Mouse (Mus musculus): Measurements from ENCODE around the gene Itpr1.

Itpr1 gene

GRCm38 (mm10) chr6:108325400-108325799 lies 112.5 kb downstream of the Itpr1 start:
- no peak for DNase-seq (ENCODE audit: low spot score)

GRCm38 (mm10) chr6:108325948-108326411 lies 113.1 kb downstream of the Itpr1 start:
- no peak for DNase-seq (ENCODE audit: low spot score)

- DNase-seq (ENCODE audit: low spot score) = no peak
Measured at GRCm38 (mm10) chr6:108326751-108327161, 113.9 kb downstream of the Itpr1 start.

- no peak for DNase-seq (ENCODE audit: low spot score)
Measured at GRCm38 (mm10) chr6:108327561-108327960, 114.7 kb downstream of the Itpr1 start.

GRCm38 (mm10) chr6:108328296-108328695 lies 115.4 kb downstream of the Itpr1 start:
- DNase-seq (ENCODE audit: low spot score) = no peak

- no peak for DNase-seq (ENCODE audit: low spot score)
Measured at GRCm38 (mm10) chr6:108330461-108330860, 117.6 kb downstream of the Itpr1 start.

GRCm38 (mm10) chr6:108331268-108331667 lies 118.4 kb downstream of the Itpr1 start:
- no peak for DNase-seq (ENCODE audit: low spot score)

- no peak for DNase-seq (ENCODE audit: low spot score)
Measured at GRCm38 (mm10) chr6:108334059-108334458, 121.2 kb downstream of the Itpr1 start.

GRCm38 (mm10) chr6:108335202-108335823 lies 122.4 kb downstream of the Itpr1 start:
- no peak for DNase-seq (ENCODE audit: low spot score)

GRCm38 (mm10) chr6:108336506-108336905 lies 123.6 kb downstream of the Itpr1 start:
- DNase-seq (ENCODE audit: low spot score) = no peak

- DNase-seq (ENCODE audit: low spot score) = no peak
Measured at GRCm38 (mm10) chr6:108337289-108337688, 124.4 kb downstream of the Itpr1 start.

GRCm38 (mm10) chr6:108338362-108338761 lies 125.5 kb downstream of the Itpr1 start:
- no peak for DNase-seq (ENCODE audit: low spot score)

GRCm38 (mm10) chr6:108342989-108343388 lies 130.1 kb downstream of the Itpr1 start:
- no peak for DNase-seq (ENCODE audit: low spot score)

GRCm38 (mm10) chr6:108343781-108344310 lies 130.9 kb downstream of the Itpr1 start:
- no peak for DNase-seq (ENCODE audit: low spot score)

GRCm38 (mm10) chr6:108350801-108351200 lies 137.9 kb downstream of the Itpr1 start:
- DNase-seq (ENCODE audit: low spot score) = no peak

GRCm38 (mm10) chr6:108351998-108352397 lies 139.1 kb downstream of the Itpr1 start:
- DNase-seq (ENCODE audit: low spot score) = no peak

GRCm38 (mm10) chr6:108367412-108367811 lies 154.5 kb downstream of the Itpr1 start:
- DNase-seq (ENCODE audit: low spot score) = no peak

GRCm38 (mm10) chr6:108369031-108369430 lies 156.1 kb downstream of the Itpr1 start:
- DNase-seq (ENCODE audit: low spot score) = no peak

- DNase-seq (ENCODE audit: low spot score) = no peak
Measured at GRCm38 (mm10) chr6:108371347-108371893, 158.5 kb downstream of the Itpr1 start.

- no peak for DNase-seq (ENCODE audit: low spot score)
Measured at GRCm38 (mm10) chr6:108374019-108374418, 161.1 kb downstream of the Itpr1 start.

- no peak for DNase-seq (ENCODE audit: low spot score)
Measured at GRCm38 (mm10) chr6:108379041-108379440, 166.1 kb downstream of the Itpr1 start.

- no peak for DNase-seq (ENCODE audit: low spot score)
Measured at GRCm38 (mm10) chr6:108380209-108380608, 167.3 kb downstream of the Itpr1 start.

GRCm38 (mm10) chr6:108390624-108391324 lies 177.9 kb downstream of the Itpr1 start:
- DNase-seq (ENCODE audit: low spot score) = no peak

Measured in embryo, embryonic 10 days (tissue).